Comparison of ENCODE assay signal across 12 mouse cellular contexts in genomic region chr13:23938699-23939098, GRCm38 (mm10). TPM values are rescaled to one million over a fixed set of nuclear protein-coding genes. Genes with fewer than 3 reads are reported as not detected.
DNase-seq lines count a peak whose midpoint lies in the region; ATAC-seq lines count a peak whose summit lies in the region.
"Had no signal": no experiment of that assay in that cellular context is flagged by ENCODE, and none has a peak within 500 bp of the region (broad histone marks: within the 10 kb centered on the region; RNA-seq: fewer than 3 reads in every experiment).

No protein-coding gene starts in this region.

- H3K9ac ChIP-seq in hindbrain, embryonic 16.5 days (ENCODE audit: low read depth, low read length): no peak overlapping the region
- H3K9ac ChIP-seq in hindbrain, embryonic 13.5 days: no peak overlapping the region
- H3K9ac ChIP-seq: hindbrain, embryonic 15.5 days; lung, embryonic 14.5 days had no signal

- ATAC-seq in hindbrain, embryonic 16.5 days: 0 out of 2 replicates have a peak, but pooled peaks have one; percentile 30
- no peak for ATAC-seq in hindbrain, embryonic 13.5 days (ENCODE audit: low FRiP score)

- no peaks in the 10 kb centered on the region for H3K36me3 ChIP-seq in hindbrain, embryonic 16.5 days (ENCODE audit: control insufficient read depth, insufficient read depth, low read length)
- no peaks in the 10 kb centered on the region for H3K36me3 ChIP-seq in hindbrain, embryonic 13.5 days
- H3K36me3 ChIP-seq: hindbrain, embryonic 15.5 days had no signal

- H3K27ac ChIP-seq in hindbrain, embryonic 16.5 days (ENCODE audit: low read depth, low read length): no peak overlapping the region
- no peak overlapping the region for H3K27ac ChIP-seq in hindbrain, embryonic 13.5 days
- H3K27ac ChIP-seq: hindbrain, embryonic 15.5 days had no signal

- H3K27me3 ChIP-seq in hindbrain, embryonic 16.5 days (replicated peaks; ENCODE audit: control insufficient read depth, insufficient read depth, low read length): no peaks in the 10 kb centered on the region
- H3K27me3 ChIP-seq in hindbrain, embryonic 13.5 days: no peaks in the 10 kb centered on the region
- H3K27me3 ChIP-seq: hindbrain, embryonic 15.5 days had no signal

- peak; percentile 41 for DNase-seq in ovary, postnatal 14 days (ENCODE audit: low spot score)
- DNase-seq in ovary, adult 18-20 months (ENCODE audit: low spot score): no peak
- DNase-seq in cerebellum, postnatal 36 days: peak; percentile 59 to 62
- DNase-seq in right cerebral cortex, postnatal 4 days: peak; percentile 53
- DNase-seq in retina, embryonic 14.5 days (ENCODE audit: low spot score): no peak
- DNase-seq: heart, adult 18-20 months; lung, embryonic 14.5 days; thymus, adult 18-20 months had no signal

- no peaks in the 10 kb centered on the region; the same call in 1 of the 2 replicates for H3K9me3 ChIP-seq in hindbrain, embryonic 16.5 days (ENCODE audit: control insufficient read depth, low read length)
- H3K9me3 ChIP-seq in hindbrain, embryonic 13.5 days: no peaks in the 10 kb centered on the region
- H3K9me3 ChIP-seq: hindbrain, embryonic 15.5 days had no signal

- H3K4me2 ChIP-seq in hindbrain, embryonic 16.5 days (ENCODE audit: low read length): no peak overlapping the region
- H3K4me2 ChIP-seq in hindbrain, embryonic 13.5 days: no peak overlapping the region
- H3K4me2 ChIP-seq: hindbrain, embryonic 15.5 days; lung, embryonic 14.5 days had no signal

- WGBS in hindbrain, embryonic 16.5 days: 87% methylated on average over 1 of the region's 1 CpGs
- 83% methylated on average over 1 of the region's 1 CpGs for WGBS in hindbrain, embryonic 13.5 days

- no peaks in the 10 kb centered on the region; the same call in 1 of the 2 replicates for H3K4me1 ChIP-seq in hindbrain, embryonic 16.5 days (ENCODE audit: control insufficient read depth, insufficient read depth, low read depth, low read length)
- no peaks in the 10 kb centered on the region for H3K4me1 ChIP-seq in hindbrain, embryonic 13.5 days (replicated peaks)
- H3K4me1 ChIP-seq: hindbrain, embryonic 15.5 days had no signal

- no peak overlapping the region for H3K4me3 ChIP-seq in hindbrain, embryonic 16.5 days (ENCODE audit: low read length)
- H3K4me3 ChIP-seq in hindbrain, embryonic 13.5 days: no peak overlapping the region
- H3K4me3 ChIP-seq: hindbrain, embryonic 15.5 days had no signal

RNA-seq across cellular contexts. Expression of gene Hist1h2aa, which starts 4.4 kb away (rescaled TPM):
- polyA plus RNA-seq in hindbrain, embryonic 16.5 days (2015; fragmentation: Nextera tagmentation; extraction: Ambion mirVana): not detected in 2 replicates
- not detected in 2 replicates for polyA plus RNA-seq in hindbrain, embryonic 13.5 days (2015; fragmentation: Nextera tagmentation; extraction: Ambion mirVana)
- polyA plus RNA-seq: hindbrain, embryonic 15.5 days; lung, embryonic 14.5 days; neural tube, embryonic 11.5 days had no signal

RNA-seq across cellular contexts. Expression of gene Hist1h2ba, which starts 4.7 kb away (rescaled TPM):
- polyA plus RNA-seq in hindbrain, embryonic 16.5 days (2015; fragmentation: Nextera tagmentation; extraction: Ambion mirVana): not detected in 2 replicates
- not detected in 2 replicates for polyA plus RNA-seq in hindbrain, embryonic 13.5 days (2015; fragmentation: Nextera tagmentation; extraction: Ambion mirVana)
- polyA plus RNA-seq: hindbrain, embryonic 15.5 days; lung, embryonic 14.5 days; neural tube, embryonic 11.5 days had no signal

RNA-seq across cellular contexts. Expression of gene Slc17a4, which starts 23.9 kb away (rescaled TPM):
- polyA plus RNA-seq in hindbrain, embryonic 16.5 days (2015; fragmentation: Nextera tagmentation; extraction: Ambion mirVana): not detected in 2 replicates
- 0.09 TPM in 1 of 2 replicates, not detected in the other for polyA plus RNA-seq in hindbrain, embryonic 13.5 days (2015; fragmentation: Nextera tagmentation; extraction: Ambion mirVana)
- polyA plus RNA-seq: hindbrain, embryonic 15.5 days; lung, embryonic 14.5 days had no signal

RNA-seq across cellular contexts. Expression of gene Scgn, which starts 52.3 kb away (rescaled TPM):
- 0.68 and 1.7 TPM in 2 replicates for polyA plus RNA-seq in hindbrain, embryonic 16.5 days (2015; fragmentation: Nextera tagmentation; extraction: Ambion mirVana)
- 1.0 and 1.4 TPM in 2 replicates for polyA plus RNA-seq in hindbrain, embryonic 13.5 days (2015; fragmentation: Nextera tagmentation; extraction: Ambion mirVana)
- polyA plus RNA-seq: lung, embryonic 14.5 days had no signal

Comparison
In these comparisons a context has a peak if more than half of its experiments do, and no peak if none do; other contexts are left out.
1. DNase-seq: peak in ovary, postnatal 14 days (single experiment), cerebellum, postnatal 36 days (2 of 2) and right cerebral cortex, postnatal 4 days (single experiment); none in ovary, adult 18-20 months (single experiment) and retina, embryonic 14.5 days (single experiment).